Mouse (Mus musculus) testis, postnatal 14 days (tissue): ENCODE results near the gene Vax1.

Experiments
- DNase-seq: peaks from one replicate; pipeline ENCODE4 v3.0.0; 2021; ENCODE audit warnings: low spot score

The Vax1 gene

GRCm38 (mm10) chr19:59169936-59170765, at the start of gene Vax1:
Vax1 (minus strand) TSS chr19:59170056.
- no peak for DNase-seq

- no peak for DNase-seq
Observed at GRCm38 (mm10) chr19:59218991-59219390, 49.1 kb upstream of the Vax1 start, which contains the start of gene Kcnk18. Kcnk18 (plus strand) TSS chr19:59219214.

- DNase-seq = no peak
Observed at GRCm38 (mm10) chr19:59216891-59217290, 47.0 kb upstream of the Vax1 start.

GRCm38 (mm10) chr19:59208986-59209385, 39.1 kb upstream of the Vax1 start:
- no peak for DNase-seq

- DNase-seq = peak; percentile 63
Observed at GRCm38 (mm10) chr19:59208475-59208874, 38.6 kb upstream of the Vax1 start.

- DNase-seq = peak; percentile 30
Observed at GRCm38 (mm10) chr19:59198161-59198560, 28.3 kb upstream of the Vax1 start.

- DNase-seq = no peak
Observed at GRCm38 (mm10) chr19:59196111-59196666, 26.3 kb upstream of the Vax1 start.

GRCm38 (mm10) chr19:59195181-59195770, 25.4 kb upstream of the Vax1 start:
- DNase-seq = no peak

GRCm38 (mm10) chr19:59193986-59194820, 24.3 kb upstream of the Vax1 start:
- no peak for DNase-seq

GRCm38 (mm10) chr19:59193456-59193855, 23.6 kb upstream of the Vax1 start:
- no peak for DNase-seq

GRCm38 (mm10) chr19:59192491-59192890, 22.6 kb upstream of the Vax1 start:
- no peak for DNase-seq

- no peak for DNase-seq
Observed at GRCm38 (mm10) chr19:59191123-59191505, 21.3 kb upstream of the Vax1 start.

GRCm38 (mm10) chr19:59190431-59191122, 20.7 kb upstream of the Vax1 start:
- DNase-seq = no peak

- no peak for DNase-seq
Observed at GRCm38 (mm10) chr19:59188981-59189380, 19.1 kb upstream of the Vax1 start.

- no peak for DNase-seq
Observed at GRCm38 (mm10) chr19:59184000-59184399, 14.1 kb upstream of the Vax1 start.

GRCm38 (mm10) chr19:59173341-59174015, 3.6 kb upstream of the Vax1 start:
- no peak for DNase-seq

GRCm38 (mm10) chr19:59172781-59173180, 2.9 kb upstream of the Vax1 start:
- DNase-seq = no peak

- no peak for DNase-seq
Observed at GRCm38 (mm10) chr19:59171871-59172245, 2.0 kb upstream of the Vax1 start.

GRCm38 (mm10) chr19:59171151-59171870, 1.5 kb upstream of the Vax1 start:
- peak; percentile 36 for DNase-seq

- DNase-seq = no peak
Observed at GRCm38 (mm10) chr19:59170766-59171095, 875 bp upstream of the Vax1 start.
